Mouse (Mus musculus): ENCODE measurements around the gene Ap4s1. TPM values are rescaled to one million over a fixed set of nuclear protein-coding genes. Genes with fewer than 3 reads are reported as not detected.
"Not testable (repeated sequence)": the region's sequence is repeated elsewhere in the genome, so short reads cannot be mapped to it uniquely, and the experiment has no call there.

Gene Ap4s1
- polyA plus RNA-seq (2016; fragmentation: Nextera tagmentation; extraction: Ambion mirVana): 49.2 and 50.1 TPM in 2 replicates

DNA sequence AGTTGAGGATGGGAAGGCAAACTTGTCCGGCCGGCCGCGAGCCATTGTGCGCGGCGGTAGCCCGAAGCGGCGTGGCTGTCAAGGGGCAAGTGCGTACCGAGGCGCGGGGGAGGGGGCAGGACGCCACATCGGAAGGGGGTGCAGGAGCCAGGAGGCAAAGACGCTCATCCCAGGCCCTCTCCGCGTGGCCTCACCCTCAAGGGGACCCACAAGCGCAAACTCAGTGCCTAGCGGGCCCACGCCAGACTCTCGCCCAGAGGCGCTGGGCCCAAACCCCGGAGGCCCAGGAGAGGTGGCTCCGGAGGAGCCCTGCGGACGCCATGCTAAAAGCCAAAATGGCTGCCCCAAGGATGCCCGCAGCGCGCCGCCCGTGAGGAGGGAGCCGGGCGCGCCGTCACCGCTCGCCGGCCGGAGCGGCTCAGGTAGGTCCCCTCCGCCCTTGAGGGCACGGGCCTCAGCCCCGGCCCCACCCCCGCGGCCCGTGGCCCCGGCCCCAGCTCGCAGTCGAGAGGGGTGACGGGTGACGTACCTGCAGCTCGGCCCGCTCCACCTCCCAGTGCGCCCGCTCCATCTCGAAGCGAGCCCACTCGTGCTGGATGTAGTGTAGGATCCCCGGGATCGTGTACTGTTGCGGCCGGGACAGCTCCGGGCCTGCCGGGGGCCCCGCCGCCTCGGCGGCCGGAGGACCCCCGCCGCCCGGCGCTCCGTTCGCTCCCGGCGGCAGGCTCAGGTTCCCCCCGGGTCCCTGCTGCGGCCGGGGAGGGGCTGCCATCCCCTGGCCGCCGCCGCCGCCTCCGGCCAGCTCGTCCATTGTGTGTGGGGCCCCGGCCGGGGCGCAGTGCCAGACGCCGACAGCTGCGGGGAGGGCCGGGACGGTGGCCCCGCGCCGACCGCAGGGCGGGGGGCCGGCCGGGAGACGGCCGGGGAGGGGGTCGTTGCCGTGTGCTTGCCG, at the start of gene Ap4s1:
TSS of gene Ap4s1 (plus strand) at position 141 of the 952 bp plus-strand sequence.
- Histone ChIP-seq H3K4me1 (peaks cover 11% of the 10 kb centered on the region), H3K27ac (peak within 1 kb of the TSS; percentile 99), H3K36me3 (no peaks in the 10 kb centered on the region), H3K4me2 (replicated peaks) (peak within 1 kb of the TSS; percentile 70), H3K9me3 (replicated peaks) (no peaks in the 10 kb centered on the region), H3K4me3 (peak within 1 kb of the TSS; percentile 84), H3K27me3 (no peaks in the 10 kb centered on the region), H3K9ac (peak within 1 kb of the TSS; percentile 96)
- peak; percentile 83 for ATAC-seq (ENCODE audit: low FRiP score)
- under 1% methylated on average over 93 of the region's 108 CpGs for WGBS

DNA sequence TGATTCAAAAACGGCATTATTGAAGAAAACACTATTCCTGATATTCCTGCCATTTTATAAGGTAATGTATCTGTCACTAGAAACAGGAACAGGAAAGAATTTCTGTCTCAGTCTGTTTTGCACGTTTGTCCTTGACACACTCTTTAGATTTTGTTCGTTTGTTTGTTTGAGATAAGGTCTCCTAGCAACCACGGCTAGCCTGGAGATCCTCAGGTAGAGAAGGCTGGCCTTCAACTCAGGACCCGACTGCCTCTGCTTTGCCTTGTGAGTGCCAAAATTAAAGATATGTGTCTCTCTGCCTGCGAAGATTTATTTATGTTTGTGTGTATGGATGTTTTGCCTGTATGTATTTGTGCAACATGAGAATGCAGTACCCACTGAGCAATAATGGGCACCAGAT, 49.0 kb upstream of the Ap4s1 start:
- no peak overlapping the region for H3K27ac ChIP-seq
- 64% methylated on average over 6 of the region's 6 CpGs for WGBS
- ATAC-seq (ENCODE audit: low FRiP score): no peak
- H3K4me3 ChIP-seq: no peak overlapping the region
- H3K27me3 ChIP-seq: no peaks in the 10 kb centered on the region
- no peaks in the 10 kb centered on the region for H3K9me3 ChIP-seq (replicated peaks)
- no peak overlapping the region for H3K9ac ChIP-seq
- H3K4me1 ChIP-seq: no peaks in the 10 kb centered on the region
- 0 out of 2 replicates have a peak, but pooled peaks cover under 1% of the 10 kb centered on the region for H3K36me3 ChIP-seq
- H3K4me2 ChIP-seq (replicated peaks): no peak overlapping the region

DNA sequence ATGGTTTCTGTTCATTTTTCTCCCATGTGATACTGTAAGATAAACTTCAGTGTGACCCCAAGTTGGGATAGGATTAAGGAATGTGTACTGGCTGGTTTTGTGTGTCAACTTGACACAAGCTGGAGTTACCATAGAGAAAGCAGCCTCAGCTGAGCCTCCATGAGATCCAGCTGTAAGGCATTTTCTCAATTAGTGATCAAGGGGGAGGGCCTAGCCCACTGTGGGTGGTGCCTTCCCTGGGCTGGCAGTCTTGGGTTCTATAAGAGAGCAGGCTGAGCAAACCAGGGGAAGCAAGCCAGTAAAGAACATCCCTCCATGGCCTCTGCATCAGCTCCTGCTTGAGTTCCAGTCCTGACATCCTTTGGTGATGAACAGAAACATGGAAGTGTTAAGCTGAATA, 41.4 kb upstream of the Ap4s1 start:
- H3K9me3 ChIP-seq (replicated peaks); H3K27me3 ChIP-seq; H3K9ac ChIP-seq; H3K27ac ChIP-seq; H3K4me3 ChIP-seq; H3K4me1 ChIP-seq; H3K4me2 ChIP-seq (replicated peaks); ATAC-seq (ENCODE audit: low FRiP score): not testable (repeated sequence)
- peaks cover 25% of the 10 kb centered on the region for H3K36me3 ChIP-seq

DNA sequence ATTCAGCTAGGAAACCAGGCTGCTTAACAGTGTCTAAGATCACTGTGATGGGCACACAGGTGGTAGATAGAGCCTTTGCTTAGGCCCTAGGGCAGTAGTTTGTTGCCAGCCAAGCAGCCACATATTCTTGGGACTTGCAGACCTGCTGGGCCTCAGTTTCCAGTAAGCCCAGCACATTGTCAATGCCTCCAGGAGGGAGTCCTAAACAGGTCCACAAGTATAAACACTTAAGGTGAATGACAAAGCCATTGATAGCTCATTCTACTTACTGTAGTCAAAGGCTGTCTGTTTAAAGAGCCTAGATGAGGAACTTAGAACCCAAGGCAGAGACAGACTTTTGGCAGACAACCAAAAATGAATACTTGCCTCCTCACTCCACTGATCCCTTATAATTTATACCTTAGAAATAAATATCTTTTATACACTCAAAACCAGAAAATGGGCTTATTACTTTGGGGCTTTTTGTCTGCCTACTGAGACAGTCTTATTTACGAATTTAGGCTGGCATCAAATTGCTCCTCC, 34.8 kb upstream of the Ap4s1 start:
- no peak for ATAC-seq (ENCODE audit: low FRiP score)
- Histone ChIP-seq H3K9ac (no peak overlapping the region), H3K9me3 (replicated peaks) (no peaks in the 10 kb centered on the region), H3K27ac (no peak overlapping the region), H3K4me1 (no peaks in the 10 kb centered on the region), H3K36me3 (peaks cover 5% of the 10 kb centered on the region; the same call in 1 of the 2 replicates), H3K27me3 (no peaks in the 10 kb centered on the region), H3K4me2 (replicated peaks) (no peak overlapping the region), H3K4me3 (no peak overlapping the region)
- 91% methylated on average over 1 of the region's 1 CpGs for WGBS

DNA sequence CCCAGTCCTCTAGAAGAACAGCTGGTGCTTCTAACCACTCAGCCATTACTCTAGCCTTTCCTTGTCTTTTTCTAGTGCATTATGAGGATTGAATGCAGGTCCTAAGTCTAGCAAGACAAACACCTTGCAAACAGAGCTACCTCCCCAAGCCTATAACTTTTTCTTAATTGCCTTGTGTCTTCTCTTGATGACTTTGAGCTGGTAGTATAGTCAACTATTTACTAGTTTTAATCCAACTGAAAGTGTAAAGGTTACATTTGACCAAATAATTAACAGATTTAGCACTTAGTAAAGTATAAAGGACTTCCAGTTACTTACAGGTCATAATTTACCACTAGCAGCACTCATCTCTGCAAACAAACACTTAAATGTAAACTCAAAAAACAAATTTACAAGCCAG, 27.8 kb upstream of the Ap4s1 start:
- H3K9ac ChIP-seq: no peak overlapping the region

DNA sequence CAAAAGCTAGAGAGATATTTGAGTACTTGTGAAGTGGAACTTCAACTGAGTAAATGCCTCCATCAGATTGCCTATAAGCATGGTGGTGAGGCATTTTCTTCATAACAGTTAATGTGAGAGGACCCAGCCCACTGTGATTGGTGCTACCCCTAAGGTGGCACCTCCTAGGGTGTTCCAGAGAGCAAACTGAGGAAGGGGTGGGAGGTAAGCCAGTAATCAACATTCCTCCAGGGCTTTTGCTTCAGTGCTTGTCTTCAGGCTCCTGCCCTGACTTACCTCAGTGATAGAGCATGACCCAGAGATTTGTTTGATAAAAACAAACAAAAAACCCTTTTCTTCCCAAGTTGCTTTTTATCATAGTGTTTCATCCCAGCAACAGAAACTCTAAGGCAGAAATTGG, 26.9 kb upstream of the Ap4s1 start:
- H3K36me3 ChIP-seq: no peaks in the 10 kb centered on the region
- no peak overlapping the region for H3K9ac ChIP-seq
- no peak overlapping the region for H3K4me3 ChIP-seq
- no peaks in the 10 kb centered on the region for H3K9me3 ChIP-seq (replicated peaks)
- H3K27me3 ChIP-seq: no peaks in the 10 kb centered on the region
- no peak for ATAC-seq (ENCODE audit: low FRiP score)
- H3K4me2 ChIP-seq (replicated peaks): no peak overlapping the region
- no peak overlapping the region for H3K27ac ChIP-seq
- no peaks in the 10 kb centered on the region for H3K4me1 ChIP-seq

More for the DNA sequence above, 27.8 kb upstream of the Ap4s1 start:
- Histone ChIP-seq H3K36me3 (no peaks in the 10 kb centered on the region), H3K4me1 (no peaks in the 10 kb centered on the region), H3K4me3 (no peak overlapping the region), H3K27ac (no peak overlapping the region), H3K27me3 (no peaks in the 10 kb centered on the region), H3K9me3 (replicated peaks) (no peaks in the 10 kb centered on the region), H3K4me2 (replicated peaks) (no peak overlapping the region)
- ATAC-seq (ENCODE audit: low FRiP score): no peak

DNA sequence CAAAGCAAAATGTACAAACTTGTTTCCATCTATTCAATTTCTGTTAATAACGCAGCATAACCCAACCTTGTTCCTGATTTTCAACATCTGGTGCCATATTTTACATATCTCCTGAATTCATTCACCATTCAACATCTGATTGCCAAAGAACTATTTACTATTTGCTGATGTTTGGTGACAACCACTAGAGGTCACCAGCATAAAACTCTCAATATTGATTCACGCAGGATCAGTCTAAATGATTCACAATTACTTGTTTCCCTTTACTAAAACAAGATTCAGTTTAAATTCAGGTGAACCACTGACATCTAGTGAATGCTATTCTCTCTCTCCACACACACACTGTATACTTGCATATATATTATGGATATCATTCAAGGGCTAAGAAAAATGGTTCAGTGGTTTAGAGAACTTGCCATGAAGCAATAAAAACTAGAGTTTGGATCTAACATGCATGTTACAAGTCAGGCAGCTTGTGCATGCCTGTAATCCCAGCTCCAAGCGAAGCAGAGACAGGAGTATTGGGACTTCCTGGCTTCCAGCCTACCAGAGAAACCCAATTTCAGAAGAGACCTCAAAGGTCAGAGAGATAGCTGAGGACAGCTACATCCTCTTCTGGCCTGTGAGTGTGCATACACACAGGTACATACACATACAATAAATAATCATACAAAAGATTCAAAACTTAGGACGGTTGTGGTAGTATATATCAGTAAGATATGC, 24.0 kb upstream of the Ap4s1 start:
- Histone ChIP-seq H3K36me3 (no peaks in the 10 kb centered on the region), H3K9me3 (replicated peaks) (no peaks in the 10 kb centered on the region), H3K4me3 (no peak overlapping the region), H3K9ac (no peak overlapping the region), H3K27me3 (no peaks in the 10 kb centered on the region), H3K27ac (no peak overlapping the region), H3K4me1 (no peaks in the 10 kb centered on the region), H3K4me2 (replicated peaks) (no peak overlapping the region)
- 81% methylated on average over 4 of the region's 4 CpGs for WGBS
- no peak for ATAC-seq (ENCODE audit: low FRiP score)

DNA sequence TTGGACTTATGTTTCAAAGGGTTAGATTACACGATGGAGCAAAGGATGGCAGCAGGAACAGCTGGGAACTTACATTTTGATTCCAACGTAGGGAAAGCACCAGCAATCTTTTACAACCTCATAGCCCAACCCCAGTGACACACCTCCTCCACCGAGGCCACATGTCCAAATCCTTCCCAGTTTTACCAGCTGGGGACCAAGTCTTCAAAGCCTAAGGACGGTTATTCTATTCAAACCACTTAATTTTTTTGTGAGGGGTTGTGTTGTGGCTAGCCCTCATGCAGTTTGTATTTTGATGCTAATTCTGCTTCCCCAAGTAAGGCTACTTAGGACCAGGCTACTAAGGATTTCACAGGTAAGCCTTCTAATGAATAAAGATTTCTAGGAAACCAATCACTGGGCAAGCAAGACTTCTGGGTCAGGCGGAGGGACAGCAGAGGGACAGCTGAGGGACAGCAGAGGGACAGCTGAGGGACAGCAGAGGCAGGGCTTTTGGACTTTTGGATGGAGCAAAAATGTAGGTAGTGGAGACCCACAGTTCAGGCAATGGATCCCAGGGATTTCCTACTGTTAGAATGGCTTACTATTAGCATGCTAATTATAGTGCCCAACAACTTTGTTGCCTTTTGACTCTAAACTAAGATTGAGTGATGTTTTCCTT, 19.5 kb upstream of the Ap4s1 start:
- Histone ChIP-seq H3K9me3 (replicated peaks) (no peaks in the 10 kb centered on the region), H3K4me2 (replicated peaks) (no peak overlapping the region), H3K4me1 (no peaks in the 10 kb centered on the region), H3K4me3 (no peak overlapping the region), H3K27ac (no peak overlapping the region), H3K36me3 (no peaks in the 10 kb centered on the region), H3K9ac (no peak overlapping the region), H3K27me3 (no peaks in the 10 kb centered on the region)
- ATAC-seq (ENCODE audit: low FRiP score): no peak
- WGBS: 28% methylated on average over 5 of the region's 5 CpGs

DNA sequence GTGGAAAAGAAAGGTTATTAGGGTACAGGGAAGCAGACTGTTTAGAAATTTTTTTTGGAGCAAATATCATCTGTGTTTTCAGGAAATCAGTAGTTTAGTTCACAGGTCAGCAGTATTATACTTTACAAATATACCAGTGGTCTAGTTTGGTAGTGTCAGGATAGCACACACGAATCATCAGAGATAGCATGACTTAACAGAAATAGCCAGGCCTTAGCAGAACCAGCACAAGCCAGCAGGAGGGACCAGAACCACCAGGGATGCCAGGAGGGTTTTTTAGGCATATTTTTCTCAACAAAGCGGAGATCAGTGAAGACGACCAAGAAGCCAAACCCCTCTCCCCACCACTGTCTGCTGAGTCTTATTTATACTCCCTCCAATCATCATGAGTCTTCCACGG, 17.6 kb upstream of the Ap4s1 start:
- no peak for ATAC-seq (ENCODE audit: low FRiP score)
- H3K36me3 ChIP-seq: no peaks in the 10 kb centered on the region
- no peak overlapping the region for H3K9ac ChIP-seq
- H3K27ac ChIP-seq: no peak overlapping the region
- no peaks in the 10 kb centered on the region for H3K4me1 ChIP-seq
- H3K9me3 ChIP-seq (replicated peaks): no peaks in the 10 kb centered on the region
- no peak overlapping the region for H3K4me2 ChIP-seq (replicated peaks)
- no peak overlapping the region for H3K4me3 ChIP-seq
- WGBS: 74% methylated on average over 4 of the region's 4 CpGs
- no peaks in the 10 kb centered on the region for H3K27me3 ChIP-seq

DNA sequence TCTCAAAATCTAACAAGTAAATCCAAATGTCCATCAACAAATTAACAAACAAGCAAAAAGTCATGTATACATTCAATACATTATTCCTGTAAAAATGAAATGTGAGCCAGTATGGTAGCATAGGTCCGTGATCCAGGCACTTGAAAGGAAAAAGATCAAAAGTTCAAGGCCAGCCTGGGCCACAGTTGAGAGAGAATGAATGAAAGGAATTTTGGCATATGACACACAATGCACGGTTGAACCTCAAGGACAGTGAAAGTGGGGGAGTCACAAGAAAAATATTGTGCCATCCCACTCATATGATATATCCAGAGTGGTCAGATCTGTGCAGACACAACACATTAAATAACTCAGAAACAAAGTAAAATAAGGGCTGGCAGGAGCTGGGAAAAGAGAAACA, 14.4 kb upstream of the Ap4s1 start:
- no peaks in the 10 kb centered on the region for H3K9me3 ChIP-seq (replicated peaks)
- no peak overlapping the region for H3K9ac ChIP-seq
- H3K4me3 ChIP-seq: no peak overlapping the region
- no peak for ATAC-seq (ENCODE audit: low FRiP score)
- H3K4me1 ChIP-seq: peaks cover 3% of the 10 kb centered on the region
- 73% methylated on average over 2 of the region's 2 CpGs for WGBS
- H3K27me3 ChIP-seq: no peaks in the 10 kb centered on the region
- no peak overlapping the region for H3K27ac ChIP-seq
- H3K4me2 ChIP-seq (replicated peaks): no peak overlapping the region
- no peaks in the 10 kb centered on the region for H3K36me3 ChIP-seq

DNA sequence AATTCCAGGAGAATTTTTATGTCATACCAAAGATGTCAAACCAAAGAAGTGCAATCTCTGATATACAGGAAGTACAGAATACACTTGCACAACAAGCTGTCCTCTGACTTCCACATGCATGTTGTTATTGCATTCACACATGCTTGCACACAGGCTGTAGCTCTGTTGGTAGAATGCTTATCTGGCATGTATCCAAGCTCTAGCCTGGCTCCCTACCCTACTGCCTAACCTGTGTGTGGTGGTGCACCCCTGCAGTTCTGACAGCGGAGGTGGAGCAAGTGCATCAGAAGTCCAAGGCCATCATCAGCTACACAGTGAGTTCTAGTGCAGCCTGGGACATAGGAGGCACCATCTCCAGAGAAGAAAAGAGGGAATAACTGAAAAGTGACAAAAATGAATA, 12.0 kb upstream of the Ap4s1 start:
- 81% methylated on average over 1 of the region's 1 CpGs for WGBS
- no peaks in the 10 kb centered on the region for H3K27me3 ChIP-seq
- H3K9me3 ChIP-seq (replicated peaks): no peaks in the 10 kb centered on the region
- H3K36me3 ChIP-seq: no peaks in the 10 kb centered on the region
- no peak overlapping the region for H3K4me3 ChIP-seq
- no peak for ATAC-seq (ENCODE audit: low FRiP score)
- no peak overlapping the region for H3K9ac ChIP-seq
- no peak overlapping the region for H3K4me2 ChIP-seq (replicated peaks)
- no peak overlapping the region for H3K27ac ChIP-seq
- H3K4me1 ChIP-seq: peaks cover 6% of the 10 kb centered on the region

DNA sequence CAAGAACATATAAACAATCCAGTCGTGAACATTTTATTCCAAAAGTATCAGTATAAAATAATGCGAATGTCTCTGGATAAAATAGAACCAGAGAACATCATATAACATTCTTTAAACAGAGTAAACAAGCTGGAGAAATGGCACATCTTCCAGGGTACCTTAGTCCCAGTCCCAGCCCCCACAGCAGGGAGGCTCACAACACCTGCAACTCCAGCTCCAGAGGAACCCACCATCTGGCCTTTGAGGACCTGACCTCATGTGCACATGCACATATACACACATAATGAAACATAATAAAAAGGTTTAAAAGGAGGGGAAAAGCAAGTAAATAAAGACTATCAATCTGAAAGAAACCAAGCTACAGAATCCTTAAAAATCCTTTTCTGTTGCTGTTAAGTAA, 2.3 kb upstream of the Ap4s1 start:
- Histone ChIP-seq H3K36me3 (no peaks in the 10 kb centered on the region), H3K4me3 (no peak overlapping the region), H3K9ac (no peak overlapping the region), H3K4me1 (peaks cover 11% of the 10 kb centered on the region), H3K27ac (no peak overlapping the region), H3K4me2 (replicated peaks) (no peak overlapping the region), H3K9me3 (replicated peaks) (no peaks in the 10 kb centered on the region), H3K27me3 (no peaks in the 10 kb centered on the region)
- 89% methylated on average over 2 of the region's 2 CpGs for WGBS
- no peak for ATAC-seq (ENCODE audit: low FRiP score)

Measured in hindbrain, embryonic 12.5 days (tissue).